Mouse (Mus musculus) large intestine, adult 2 months (tissue): ENCODE data around the gene Ifnar1. TPM values are rescaled to one million over a fixed set of nuclear protein-coding genes. Genes with fewer than 3 reads are reported as not detected.

Source experiments
- DNase-seq: peaks from one replicate; pipeline ENCODE4 v3.0.0-alpha.2; 2012; ENCODE audit warnings: low read depth, low spot score
- WGBS: fragments of 180-500 bp; shearing (Covaris S2); methylation state at CpG from one replicate; pipeline ENCODE4 v1.1.7; 2018; 5-methylcytosine and 5-hydroxymethylcytosine counted together
- polyA plus RNA-seq: library from polyadenylated mRNA; depleted of rRNA; stranded (reverse); fragments of >200 nt; gene quantifications from 2 replicates; pipeline ENCODE4 v1.2.3, GENCODE M21; 2012

Gene Ifnar1
- polyA plus RNA-seq, 1 experiment: 16.9 TPM

DNA sequence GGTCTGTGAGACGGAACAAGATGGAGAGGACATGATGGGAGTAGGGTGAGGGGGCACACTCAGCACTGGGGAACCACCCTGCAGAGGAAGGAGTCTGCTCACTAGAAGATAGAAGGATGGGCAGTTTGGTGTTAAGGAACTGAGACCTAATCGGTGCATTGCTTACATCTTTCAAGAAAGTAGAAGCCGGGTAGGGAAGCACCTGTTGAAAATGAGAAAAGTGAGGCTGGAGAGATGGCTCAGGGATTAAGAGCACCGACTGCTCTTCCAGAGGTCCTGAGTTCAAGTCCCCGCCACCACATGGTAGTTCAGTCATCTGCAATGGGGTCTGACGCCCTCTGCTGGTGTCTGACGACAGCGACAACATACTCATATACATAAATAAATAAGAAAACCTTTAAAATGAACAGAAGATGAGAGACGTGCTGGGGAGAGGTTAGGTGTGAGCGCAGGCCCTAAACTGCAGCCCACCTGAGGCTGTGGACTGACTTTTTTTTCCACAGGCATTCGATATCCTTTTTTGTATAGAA is 25.1 kb upstream of the Ifnar1 start:
- WGBS: 69% methylated on average over 11 of the region's 11 CpGs
- no peak for DNase-seq

GRCm38 (mm10) chr16:91461066-91461638 is 23.9 kb upstream of the Ifnar1 start:
- no peak for DNase-seq
- WGBS: 62% methylated on average over 11 of the region's 11 CpGs

DNA sequence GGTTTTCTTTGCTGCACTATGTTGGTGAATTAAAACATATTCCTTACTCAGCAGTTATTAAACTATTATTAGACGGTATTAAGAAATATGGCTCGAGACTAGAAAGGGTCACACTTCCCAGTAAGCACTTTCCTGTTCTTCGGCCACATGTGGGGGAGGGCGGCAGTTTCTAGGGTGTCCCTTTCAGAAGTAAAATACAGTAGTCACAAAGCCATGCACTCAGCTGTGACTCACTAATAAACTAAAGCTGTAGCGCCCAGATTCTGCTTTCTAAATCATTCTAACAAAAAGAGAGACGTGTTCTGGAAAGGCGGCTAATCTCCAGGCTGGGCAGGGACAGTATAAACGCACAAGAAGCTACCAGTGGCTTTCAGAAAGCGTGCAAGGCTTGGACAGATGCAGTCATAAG is 23.3 kb upstream of the Ifnar1 start:
- 52% methylated on average over 9 of the region's 9 CpGs for WGBS
- DNase-seq: no peak

GRCm38 (mm10) chr16:91462644-91463043 is 22.4 kb upstream of the Ifnar1 start:
- 81% methylated on average over 3 of the region's 3 CpGs for WGBS

DNA sequence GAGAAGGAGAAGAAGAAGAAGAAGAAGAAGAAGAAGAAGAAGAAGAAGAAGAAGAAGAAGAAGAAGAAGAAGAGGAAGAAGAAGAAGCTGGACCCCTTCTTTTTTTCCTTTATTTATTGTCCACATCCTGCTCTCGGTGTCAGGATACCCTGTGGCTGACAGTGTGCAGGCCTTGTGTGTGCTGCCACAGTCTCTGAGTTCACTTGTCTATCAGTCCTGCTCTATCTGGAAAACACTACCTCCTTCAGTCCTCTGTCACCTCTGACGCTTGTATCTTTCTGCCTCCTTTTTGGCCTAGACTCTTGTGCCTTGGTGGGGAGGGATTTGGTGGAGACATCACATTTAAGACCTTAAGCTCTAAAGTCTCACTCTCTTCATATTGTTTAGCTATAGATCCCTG is 21.6 kb upstream of the Ifnar1 start:
- no peak for DNase-seq
- WGBS: 77% methylated on average over 2 of the region's 2 CpGs

More at GRCm38 (mm10) chr16:91462644-91463043, 22.4 kb upstream of the Ifnar1 start:
- DNase-seq: no peak

- 76% methylated on average over 4 of the region's 4 CpGs for WGBS
- no peak for DNase-seq
Measured at GRCm38 (mm10) chr16:91463836-91464400, 21.1 kb upstream of the Ifnar1 start.

GRCm38 (mm10) chr16:91464594-91465504 is 20.2 kb upstream of the Ifnar1 start:
- DNase-seq: peak; percentile 45
- WGBS: 4% methylated on average over 44 of the region's 44 CpGs

DNA sequence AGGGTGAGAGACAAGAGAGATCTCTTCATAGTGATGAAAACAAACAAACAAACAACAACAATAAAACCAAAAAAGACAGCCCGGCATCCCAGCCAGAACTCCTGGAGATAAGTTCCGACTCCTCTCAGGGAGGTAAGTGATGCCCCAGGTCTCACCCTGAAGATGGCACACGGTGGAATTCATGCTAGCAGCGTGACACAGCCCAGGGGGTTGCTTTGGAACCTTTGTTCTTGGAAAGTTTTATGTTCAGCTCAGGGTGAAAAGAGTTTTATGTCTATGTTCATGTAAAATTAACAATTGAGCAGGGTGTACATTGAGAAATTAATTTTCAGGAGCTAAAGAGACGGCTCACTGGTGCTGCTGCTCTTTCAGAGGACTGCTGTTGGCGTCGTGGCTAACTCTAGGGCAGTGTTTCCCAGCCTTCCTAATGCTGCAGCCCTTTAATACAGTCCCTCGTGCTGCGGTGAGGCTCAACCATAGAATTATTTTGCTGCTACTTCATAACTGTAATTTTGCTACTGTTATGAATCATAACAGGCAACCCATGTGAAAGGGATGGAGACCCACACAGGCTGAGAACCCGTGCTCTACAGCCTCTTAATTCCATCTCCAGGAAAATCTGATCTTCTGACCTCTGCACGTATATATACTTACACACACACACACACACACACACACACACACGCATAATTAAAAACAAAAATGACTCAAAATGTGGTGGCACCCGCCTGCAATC is 19.4 kb upstream of the Ifnar1 start:
- no peak for DNase-seq
- WGBS: 51% methylated on average over 13 of the region's 13 CpGs

GRCm38 (mm10) chr16:91466566-91466965 is 18.5 kb upstream of the Ifnar1 start:
- WGBS: 42% methylated on average over 6 of the region's 6 CpGs
- no peak for DNase-seq

DNA sequence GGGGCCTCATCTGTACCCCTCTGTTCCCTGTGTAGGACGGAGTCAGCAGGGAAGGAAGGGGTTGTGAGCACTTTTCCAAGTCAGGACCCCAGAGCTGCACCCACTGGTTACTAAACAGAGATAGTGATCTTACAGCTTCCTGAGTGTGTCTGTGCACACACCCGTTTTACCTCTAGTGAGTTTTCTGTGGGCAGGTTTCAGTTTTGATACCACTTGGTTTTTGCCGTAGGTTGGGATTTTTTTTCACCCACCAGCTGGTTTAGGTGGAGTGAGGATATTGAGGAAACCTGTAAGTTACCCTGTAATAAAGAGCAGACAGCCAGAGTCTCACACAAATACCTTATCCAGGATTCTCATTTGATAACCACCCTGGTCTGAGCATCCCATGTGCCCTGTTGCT is 14.6 kb upstream of the Ifnar1 start:
- WGBS: 68% methylated on average over 3 of the region's 3 CpGs

GRCm38 (mm10) chr16:91471481-91471880 is 13.6 kb upstream of the Ifnar1 start:
- DNase-seq: no peak
- WGBS: 75% methylated on average over 6 of the region's 6 CpGs

More for the DNA sequence above, 14.6 kb upstream of the Ifnar1 start:
- DNase-seq: no peak

GRCm38 (mm10) chr16:91475753-91476152 is 9.3 kb upstream of the Ifnar1 start:
- no peak for DNase-seq
- WGBS: 22% methylated on average over 7 of the region's 7 CpGs

DNA sequence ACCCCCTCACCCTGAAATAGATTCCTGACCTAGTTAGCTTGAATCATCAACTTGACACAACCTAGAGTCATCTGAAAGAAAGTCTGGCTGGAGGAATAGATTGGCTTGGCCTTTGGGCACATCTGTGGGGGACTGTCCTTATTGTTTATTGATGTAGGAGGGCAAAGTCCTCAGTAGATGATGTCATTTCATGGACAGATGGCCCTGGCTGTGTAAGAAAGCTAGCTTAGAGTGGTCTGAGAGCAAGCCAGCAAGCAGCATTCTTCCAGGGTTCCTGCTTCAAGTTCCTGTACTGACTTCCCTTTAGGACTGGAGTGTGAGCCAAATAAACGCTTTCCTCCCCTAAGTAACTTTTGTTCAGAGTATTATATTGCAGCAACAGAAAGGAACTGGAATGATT is 7.0 kb upstream of the Ifnar1 start:
- 26% methylated on average over 1 of the region's 1 CpGs for WGBS
- DNase-seq: no peak

- DNase-seq: no peak
Measured at GRCm38 (mm10) chr16:91480517-91480916, 4.5 kb upstream of the Ifnar1 start.

DNA sequence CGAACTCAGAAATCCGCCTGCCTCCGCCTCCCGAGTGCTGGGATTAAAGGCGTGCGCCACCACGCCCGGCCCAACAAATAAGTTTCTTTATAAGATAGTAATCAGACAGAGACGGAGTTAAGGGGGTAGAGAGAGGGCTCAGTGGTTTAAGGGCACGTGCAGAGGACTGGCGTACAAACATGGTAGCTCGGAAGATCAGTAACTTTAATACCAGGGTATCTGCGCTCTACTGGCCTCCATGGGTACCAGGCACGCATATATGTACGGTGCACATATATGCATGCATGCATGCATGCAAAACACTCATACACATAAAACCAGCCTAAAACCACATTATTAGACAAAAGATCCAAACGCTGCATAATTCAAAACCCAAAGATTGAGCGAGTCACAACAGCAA is 651 bp upstream of the Ifnar1 start:
- WGBS: 42% methylated on average over 17 of the region's 17 CpGs
- DNase-seq: no peak

DNA sequence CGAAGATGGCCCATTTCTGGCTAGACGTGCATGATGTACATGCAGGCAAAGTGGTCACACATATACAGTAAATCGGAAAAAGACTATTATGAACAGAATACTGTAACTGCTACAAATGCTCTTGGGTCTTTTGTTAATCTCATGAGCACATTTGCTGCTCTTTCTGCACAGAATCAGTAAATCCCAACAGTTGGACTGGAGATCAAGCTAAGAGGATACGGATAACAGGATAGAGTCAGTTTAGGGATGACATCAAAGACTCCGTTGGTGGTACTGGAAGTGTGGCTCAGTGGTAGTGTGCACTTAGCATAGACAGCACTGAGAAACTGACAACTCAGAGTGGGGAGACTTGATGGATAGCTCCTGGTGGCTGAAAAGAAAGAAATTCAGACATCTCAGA is 803 bp downstream of the Ifnar1 start:
- 24% methylated on average over 5 of the region's 5 CpGs for WGBS
- DNase-seq: no peak

GRCm38 (mm10) chr16:91488066-91488465 is 3.0 kb downstream of the Ifnar1 start:
- no peak for DNase-seq
- WGBS: 79% methylated on average over 2 of the region's 2 CpGs

- DNase-seq: no peak
Measured at GRCm38 (mm10) chr16:91490897-91491296, 5.9 kb downstream of the Ifnar1 start.

GRCm38 (mm10) chr16:91491473-91491872 is 6.4 kb downstream of the Ifnar1 start:
- 65% methylated on average over 3 of the region's 3 CpGs for WGBS
- no peak for DNase-seq

More at GRCm38 (mm10) chr16:91490897-91491296, 5.9 kb downstream of the Ifnar1 start:
- WGBS: 70% methylated on average over 4 of the region's 4 CpGs

GRCm38 (mm10) chr16:91495501-91495900 is 10.5 kb downstream of the Ifnar1 start:
- DNase-seq: no peak
- WGBS: 51% methylated on average over 4 of the region's 4 CpGs
